Mouse (Mus musculus): ENCODE results near the gene Gm14862.
"Not testable (repeated sequence)": the region's sequence is repeated elsewhere in the genome, so short reads cannot be mapped to it uniquely, and the experiment has no call there.

Gene Gm14862

GRCm38 (mm10) chrX:9256766-9257165 lies at the start of gene Gm14862:
Gene Gm14862, minus strand, starts transcription at chrX:9256899.
- no peak for DNase-seq

- DNase-seq, result no peak
These were observed 46.8 kb upstream of the Gm14862 start for GRCm38 (mm10) chrX:9303455-9303854.

GRCm38 (mm10) chrX:9302791-9303190 lies 46.1 kb upstream of the Gm14862 start:
- no peak for DNase-seq

GRCm38 (mm10) chrX:9298413-9298864 lies 41.7 kb upstream of the Gm14862 start:
- DNase-seq, result no peak

GRCm38 (mm10) chrX:9293140-9293829 lies 36.6 kb upstream of the Gm14862 start:
- DNase-seq, result not testable (repeated sequence)

- not testable (repeated sequence) for DNase-seq
These were observed 26.8 kb upstream of the Gm14862 start, which contains the start of gene H2al1m for GRCm38 (mm10) chrX:9283464-9283863. Gene H2al1m, plus strand, starts transcription at chrX:9283764.

- no peak for DNase-seq
These were observed 17.6 kb upstream of the Gm14862 start for GRCm38 (mm10) chrX:9274321-9274720.

GRCm38 (mm10) chrX:9273377-9274002 lies 16.8 kb upstream of the Gm14862 start:
- DNase-seq, result no peak

- DNase-seq, result peak; percentile 33
These were observed 16.0 kb upstream of the Gm14862 start, which contains the start of gene Xk for GRCm38 (mm10) chrX:9272460-9273361. Gene Xk, plus strand, starts transcription at chrX:9272756.

GRCm38 (mm10) chrX:9271947-9272459 lies 15.3 kb upstream of the Gm14862 start:
- DNase-seq, result no peak

GRCm38 (mm10) chrX:9271112-9271511 lies 14.4 kb upstream of the Gm14862 start:
- DNase-seq, result no peak

GRCm38 (mm10) chrX:9259267-9259666 lies 2.6 kb upstream of the Gm14862 start:
- no peak for DNase-seq

GRCm38 (mm10) chrX:9257831-9258230 lies 1.1 kb upstream of the Gm14862 start:
- no peak for DNase-seq

GRCm38 (mm10) chrX:9254901-9255300 lies 1.8 kb downstream of the Gm14862 start:
- no peak for DNase-seq

- no peak for DNase-seq
These were observed 2.7 kb downstream of the Gm14862 start for GRCm38 (mm10) chrX:9253990-9254389.

- no peak for DNase-seq
These were observed 7.8 kb downstream of the Gm14862 start for GRCm38 (mm10) chrX:9248911-9249310.

GRCm38 (mm10) chrX:9244603-9245336 lies 11.9 kb downstream of the Gm14862 start:
- no peak for DNase-seq

- DNase-seq, result peak; percentile 23
These were observed 13.3 kb downstream of the Gm14862 start for GRCm38 (mm10) chrX:9243381-9243864.

GRCm38 (mm10) chrX:9240737-9241591 lies 15.7 kb downstream of the Gm14862 start:
- no peak for DNase-seq

- no peak for DNase-seq
These were observed 29.6 kb downstream of the Gm14862 start for GRCm38 (mm10) chrX:9227105-9227504.

Measured in right cerebral cortex, postnatal 14 days (tissue).